Mouse (Mus musculus) cerebellum, postnatal 4 days (tissue): ENCODE results near the gene Bms1.
A peak's percentile ranks its signal among the peaks of the same experiment; 100 is the strongest.

Experiments used
- DNase-seq, 2 experiments: peaks; one replicate each; pipeline ENCODE4 v3.0.0; 2022; ENCODE audit warnings: low spot score in 2 of 2, mixed read lengths in 1 of 2

Gene Bms1

DNA sequence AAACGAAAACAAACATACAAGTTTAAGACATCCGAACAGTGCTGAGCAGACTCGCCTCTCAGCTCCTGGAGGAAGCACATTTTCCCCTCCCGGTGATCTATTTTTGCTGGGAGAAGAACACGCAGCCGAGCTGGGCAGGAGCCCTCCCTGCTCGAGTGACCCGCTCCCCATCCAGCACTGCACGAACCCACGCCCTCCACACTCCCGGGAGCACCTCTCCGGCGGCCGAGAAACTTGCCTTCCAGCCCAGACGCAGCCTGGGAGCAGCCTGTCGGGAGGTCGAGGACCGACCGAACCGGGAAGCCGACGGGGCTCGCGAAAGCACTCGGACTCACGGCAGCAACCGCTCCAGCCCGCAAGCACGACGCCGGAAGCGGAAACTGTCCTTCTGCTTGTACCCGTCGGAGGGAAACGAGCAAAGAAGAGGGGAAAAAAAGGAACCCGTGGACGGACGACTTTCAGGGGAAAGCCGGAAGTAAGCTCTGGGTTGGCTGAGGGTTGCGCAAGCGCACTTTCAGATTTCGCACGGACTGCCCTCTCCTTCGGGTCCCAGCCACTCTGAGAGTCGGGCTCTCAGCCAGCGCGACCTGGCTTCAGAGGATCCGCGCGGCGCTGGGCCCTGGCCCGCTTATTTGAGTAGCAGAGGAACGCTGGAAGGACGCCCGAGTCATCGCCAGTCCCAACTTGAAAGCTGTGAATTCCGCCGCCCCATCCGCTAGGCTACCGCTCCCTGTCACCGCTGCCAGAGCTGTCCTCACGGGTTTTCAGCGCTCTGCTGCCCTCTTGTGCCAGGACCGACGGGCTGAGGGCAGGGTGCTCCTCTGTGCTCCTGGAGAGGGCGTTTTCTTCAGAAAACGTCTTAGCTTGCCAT, at the start of gene Bms1:
Gene Bms1, minus strand, starts transcription at position 425 of the 871 bp plus-strand sequence.
- DNase-seq: peak; percentile 86 to 94

DNA sequence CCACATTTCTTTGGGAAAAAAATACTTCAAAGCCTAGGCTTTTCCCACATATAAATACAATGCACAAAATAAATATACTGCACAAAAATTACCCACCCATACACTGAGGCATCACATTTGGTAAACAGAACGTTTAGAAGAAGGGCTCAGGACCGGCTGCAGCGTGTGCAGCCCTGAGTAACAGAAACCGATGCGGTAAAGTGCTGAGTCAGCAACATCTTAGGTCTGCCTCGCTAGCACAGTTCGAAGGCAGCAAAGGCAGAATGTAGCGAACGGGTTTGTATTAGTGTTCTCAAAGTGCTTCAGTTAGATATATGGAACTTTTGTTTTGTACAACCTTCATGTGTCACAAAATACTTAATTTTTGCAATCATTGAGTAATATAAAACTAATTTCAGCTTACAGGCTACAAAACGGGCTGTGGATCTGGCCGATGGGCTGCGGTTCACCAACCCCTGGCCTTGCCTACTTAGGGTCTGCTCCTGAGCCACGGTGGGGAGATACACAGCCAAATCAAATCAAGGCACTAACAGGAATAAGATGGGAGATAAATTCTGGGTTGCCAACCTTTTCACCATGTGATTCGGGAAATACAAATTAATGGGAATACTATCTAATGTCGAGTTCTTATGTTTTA, 42.9 kb upstream of the Bms1 start:
- no peak for DNase-seq

DNA sequence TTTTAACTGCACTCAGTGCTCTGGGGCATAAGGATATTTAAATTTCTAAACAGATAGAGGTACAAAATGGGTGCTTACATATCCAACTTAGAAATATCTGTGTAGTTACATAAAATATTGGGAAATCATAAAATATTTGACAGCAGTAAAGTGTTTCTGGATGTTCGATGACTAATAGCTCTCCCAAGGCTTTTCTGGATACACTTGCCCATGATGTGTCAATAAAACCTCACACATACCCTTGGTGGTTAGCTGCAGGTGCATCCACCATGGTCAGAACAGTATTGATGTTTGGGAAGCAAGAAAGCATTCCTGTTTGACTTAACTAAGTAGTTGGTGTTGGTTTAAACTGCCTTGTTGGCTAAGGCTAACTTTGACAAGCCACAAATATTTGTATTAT, 38.5 kb upstream of the Bms1 start:
- DNase-seq: no peak

DNA sequence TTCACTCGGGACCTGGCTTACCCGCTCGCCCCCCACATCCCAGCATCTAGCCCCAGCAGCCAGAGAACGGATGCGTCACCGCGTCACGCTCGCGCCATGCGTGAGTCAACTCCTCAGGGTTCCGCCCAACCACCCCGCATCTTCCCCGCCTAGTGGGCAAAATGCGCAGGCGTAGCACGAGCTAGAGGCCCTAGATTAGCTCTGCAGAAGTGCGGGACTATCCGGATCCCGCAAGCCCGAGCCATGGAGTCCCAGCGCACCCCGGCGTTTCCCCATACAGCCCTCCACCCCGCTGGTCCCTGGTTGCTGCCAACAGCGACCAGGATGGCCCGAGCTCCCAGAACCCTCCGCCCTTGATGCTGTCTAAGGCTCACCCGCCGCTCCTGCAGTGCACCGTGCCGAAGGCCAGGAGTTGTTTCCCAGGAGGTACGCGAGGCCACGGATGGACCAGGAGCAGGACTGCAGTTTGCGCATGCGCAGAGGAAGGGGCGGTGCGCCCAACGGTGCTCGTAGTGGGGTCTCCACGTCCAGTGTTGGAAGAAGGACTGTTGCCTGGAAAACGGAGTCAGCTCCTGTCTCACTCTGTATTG, 35.9 kb upstream of the Bms1 start, which contains the start of gene Zfp248:
Gene Zfp248, minus strand, starts transcription at position 487 of the 590 bp plus-strand sequence.
- DNase-seq: peak; percentile 86 to 90

DNA sequence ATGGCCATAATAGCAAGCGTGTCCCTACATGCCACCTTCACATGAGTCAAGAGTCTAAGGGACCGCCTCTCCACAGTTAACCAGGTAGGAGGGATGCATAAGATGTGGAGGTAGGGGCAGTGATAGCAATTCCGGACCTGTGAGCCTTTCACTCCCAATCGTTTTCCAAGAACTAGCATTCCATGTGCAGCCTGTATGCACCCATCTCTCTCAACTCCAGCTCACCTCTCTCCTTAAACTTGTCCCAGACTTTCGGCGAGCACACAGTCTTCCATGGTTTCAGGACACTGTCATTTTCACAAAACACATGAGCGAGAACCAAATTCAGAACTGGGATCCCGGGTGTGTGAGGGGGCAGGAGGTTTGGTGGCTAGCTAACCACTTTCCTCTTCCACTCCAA, 35.2 kb upstream of the Bms1 start:
- no peak for DNase-seq

DNA sequence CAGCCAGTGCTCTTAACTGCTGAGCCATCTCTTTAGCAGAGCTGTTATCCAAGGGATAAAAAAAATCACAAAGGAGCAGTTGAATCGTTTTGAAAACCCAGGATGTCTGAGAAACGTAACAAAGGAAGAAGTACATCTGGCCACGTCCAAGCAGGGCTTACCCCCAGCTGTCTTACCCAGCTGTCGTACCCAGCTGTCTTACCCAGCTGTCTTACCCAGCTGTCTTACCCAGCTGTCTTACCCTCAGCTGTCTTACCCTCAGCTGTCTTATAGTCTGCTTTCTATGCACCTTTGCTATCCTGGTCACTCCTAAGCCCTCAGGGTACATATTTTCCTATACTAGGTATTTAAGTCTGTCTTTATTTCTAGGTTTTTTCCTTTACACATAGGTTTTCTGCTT, 12.2 kb upstream of the Bms1 start:
- no peak for DNase-seq

DNA sequence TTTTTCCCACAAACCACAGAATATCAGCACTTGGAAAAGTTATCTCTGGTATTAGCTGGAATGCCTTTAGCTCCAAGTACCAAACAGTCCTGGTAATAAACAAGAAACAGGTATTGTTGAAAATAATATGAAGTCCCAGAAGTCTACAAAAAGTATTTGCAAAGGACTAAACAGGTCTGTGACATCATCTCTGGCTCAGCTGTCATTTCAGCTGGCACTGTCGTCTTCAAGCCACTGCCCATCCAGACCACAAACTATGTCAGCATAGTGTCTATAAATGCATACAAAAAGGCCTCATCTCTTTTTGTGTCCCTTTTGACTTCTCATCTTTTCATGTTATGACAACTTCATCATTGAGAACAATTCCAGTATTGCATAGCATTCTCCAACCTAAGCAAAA, 7.4 kb upstream of the Bms1 start:
- no peak for DNase-seq

DNA sequence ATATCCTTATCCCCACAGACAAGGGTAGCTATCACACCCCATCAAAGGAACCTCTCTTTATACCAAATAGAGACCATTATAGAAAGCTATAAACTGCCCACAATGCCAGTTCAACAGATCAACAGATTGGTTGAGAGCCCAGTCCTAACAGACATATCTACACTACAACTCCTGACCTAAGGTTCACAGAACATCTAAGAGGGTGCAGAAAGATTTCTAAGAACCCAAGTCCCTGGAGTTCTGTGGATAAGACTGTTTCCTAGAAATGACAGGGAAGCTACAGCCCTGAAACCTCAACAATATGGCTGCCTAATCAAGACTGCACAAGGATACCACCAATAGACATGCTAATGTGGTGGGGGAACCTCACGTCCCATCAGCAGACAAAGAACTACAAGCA, 8.8 kb downstream of the Bms1 start:
- DNase-seq: no peak

DNA sequence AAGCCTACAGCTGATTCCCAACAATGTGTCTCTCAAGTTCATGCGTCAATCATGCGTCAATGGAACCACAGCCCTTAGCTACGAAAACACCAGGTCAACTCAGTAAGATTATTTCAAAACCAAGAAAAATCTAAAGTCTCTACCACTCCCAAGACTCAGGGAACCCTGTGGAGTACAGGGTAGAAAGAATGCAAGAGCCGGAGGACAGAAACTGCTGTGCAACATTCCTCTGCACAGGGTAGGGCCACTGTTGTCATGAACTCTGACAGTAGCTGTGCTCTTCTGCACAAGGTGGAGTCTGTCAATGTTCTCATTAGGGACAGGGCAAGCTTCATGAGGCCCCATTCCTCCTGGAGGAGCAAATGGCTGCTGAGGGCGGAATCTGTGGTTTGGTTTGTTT, 10.8 kb downstream of the Bms1 start:
- DNase-seq: no peak

DNA sequence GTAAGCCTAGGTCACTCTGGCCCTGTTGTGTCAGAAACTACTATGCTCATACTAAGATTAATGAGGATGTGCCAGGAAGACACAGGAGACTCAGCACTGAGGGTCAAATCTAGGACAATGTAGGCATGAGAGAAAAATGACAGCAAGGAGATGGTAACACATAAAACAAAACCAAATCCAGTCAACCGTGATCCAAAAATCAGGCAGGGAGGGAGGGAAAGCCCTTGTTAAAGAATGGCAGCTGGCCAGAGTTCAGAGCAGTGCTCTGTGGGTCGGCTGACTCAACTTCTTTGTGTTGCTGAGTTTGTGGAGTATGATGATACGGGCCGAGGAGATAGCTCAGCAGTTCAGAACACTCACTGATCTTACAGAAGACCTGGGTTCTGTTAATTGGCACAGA, 12.9 kb downstream of the Bms1 start:
- no peak for DNase-seq

DNA sequence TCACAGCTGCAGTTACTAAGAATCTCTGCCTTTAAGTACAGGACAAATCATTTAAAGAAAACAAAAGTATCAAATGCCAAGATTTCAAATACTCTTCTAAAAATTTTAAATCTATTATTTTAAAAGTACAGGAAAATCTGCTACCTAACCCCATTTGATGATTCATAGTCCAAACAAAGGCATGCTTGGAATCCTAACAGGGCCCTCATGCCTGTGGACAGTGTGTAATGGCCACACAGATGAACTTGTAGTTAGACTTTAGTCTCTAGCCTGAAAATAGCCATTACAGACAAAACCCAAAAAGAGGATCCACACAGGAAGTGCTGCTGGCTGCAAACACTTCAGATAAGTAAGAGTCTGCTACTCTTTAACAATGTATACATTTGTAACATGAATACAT, 28.5 kb downstream of the Bms1 start:
- no peak for DNase-seq

DNA sequence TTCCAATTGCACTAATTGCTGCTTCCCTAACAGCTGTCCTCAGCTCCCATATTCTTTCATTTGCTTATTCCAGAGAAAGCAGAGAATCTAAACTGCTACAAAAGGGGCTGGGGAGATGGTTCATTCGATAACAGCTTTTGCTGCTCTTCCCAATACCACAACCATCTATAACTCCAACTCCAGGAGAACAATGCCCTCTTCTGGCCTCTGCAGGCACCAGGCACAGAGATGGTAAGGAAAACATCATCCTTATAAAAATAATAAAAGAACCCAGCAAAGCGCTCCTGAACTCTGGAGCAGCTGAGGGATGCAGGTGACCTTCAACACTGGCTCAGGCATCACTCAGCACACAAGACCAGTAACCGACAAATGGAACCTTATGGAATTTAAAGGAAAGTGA, 33.3 kb downstream of the Bms1 start:
- no peak for DNase-seq

DNA sequence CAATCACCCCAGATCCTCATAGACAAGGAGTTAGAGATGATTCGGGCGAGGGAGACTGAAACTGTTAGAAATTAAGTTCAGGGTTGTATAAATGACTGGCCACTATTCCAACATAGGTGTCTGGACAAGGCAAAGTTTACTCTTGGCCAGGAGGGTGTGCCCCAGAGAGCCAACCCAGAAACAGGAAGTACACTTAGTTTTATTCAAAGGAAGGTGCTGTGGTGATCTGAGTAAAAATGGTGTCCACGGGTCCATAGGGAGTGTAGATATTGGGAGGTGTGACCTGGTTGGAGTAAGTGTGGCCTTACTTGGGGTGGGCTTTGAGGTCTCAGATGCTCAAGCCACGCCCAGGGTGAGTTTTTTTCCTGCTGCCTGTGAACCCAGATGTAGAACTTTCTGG, 38.0 kb downstream of the Bms1 start:
- DNase-seq: no peak

DNA sequence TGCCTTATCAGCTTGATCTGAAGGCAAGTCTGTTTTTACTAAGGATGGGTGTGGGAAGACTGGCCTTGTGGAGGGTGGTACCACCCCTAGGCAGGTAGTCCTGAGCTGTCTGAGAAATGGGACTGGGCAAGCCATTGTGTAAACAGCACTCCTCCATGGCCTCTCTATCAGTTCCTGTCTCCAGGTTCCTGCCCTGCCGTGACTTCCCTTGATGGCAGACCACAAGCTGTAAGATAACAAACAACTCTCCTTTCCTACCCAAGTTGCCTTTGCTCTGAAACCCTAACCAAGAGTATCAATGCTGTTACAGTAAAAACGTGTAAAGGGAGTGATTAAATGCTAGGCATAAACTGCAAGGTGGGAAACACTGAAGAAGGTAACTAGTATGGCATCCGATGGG, 38.6 kb downstream of the Bms1 start:
- no peak for DNase-seq

DNA sequence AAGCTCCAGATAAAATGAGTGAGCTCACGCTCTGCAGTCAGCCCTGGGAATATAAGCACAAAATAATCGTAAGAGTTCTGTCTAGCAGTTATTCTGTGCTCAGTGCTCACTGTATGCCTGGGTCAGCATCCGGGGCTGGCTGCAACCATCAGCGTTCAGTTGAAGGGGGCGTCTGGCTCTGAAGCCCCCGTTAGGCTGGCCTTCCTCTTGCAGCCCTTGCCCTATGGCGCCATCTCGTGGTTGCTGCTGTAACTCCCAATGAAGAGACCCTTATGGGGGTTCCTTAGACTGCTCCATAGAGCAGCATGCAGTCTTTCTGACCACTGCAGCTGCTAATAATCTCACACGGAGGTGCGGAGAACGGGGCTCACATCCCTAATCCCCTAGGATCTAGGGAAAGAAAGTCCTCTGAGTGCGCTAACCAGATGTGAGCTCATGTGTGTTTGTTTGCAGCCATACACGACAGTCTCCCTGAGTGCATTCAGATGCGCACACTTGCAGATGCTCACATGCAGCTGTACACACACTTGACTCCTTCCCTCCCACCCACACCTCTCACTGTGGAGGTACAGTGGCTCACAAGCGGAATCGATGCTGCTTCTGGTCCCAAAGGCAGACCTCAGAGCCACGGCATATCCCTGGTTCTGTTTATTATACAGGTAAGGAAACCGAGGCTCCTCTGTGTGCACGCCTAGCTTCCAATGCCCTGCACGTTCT, 39.7 kb downstream of the Bms1 start:
- peak; percentile 85 to 89 for DNase-seq

DNA sequence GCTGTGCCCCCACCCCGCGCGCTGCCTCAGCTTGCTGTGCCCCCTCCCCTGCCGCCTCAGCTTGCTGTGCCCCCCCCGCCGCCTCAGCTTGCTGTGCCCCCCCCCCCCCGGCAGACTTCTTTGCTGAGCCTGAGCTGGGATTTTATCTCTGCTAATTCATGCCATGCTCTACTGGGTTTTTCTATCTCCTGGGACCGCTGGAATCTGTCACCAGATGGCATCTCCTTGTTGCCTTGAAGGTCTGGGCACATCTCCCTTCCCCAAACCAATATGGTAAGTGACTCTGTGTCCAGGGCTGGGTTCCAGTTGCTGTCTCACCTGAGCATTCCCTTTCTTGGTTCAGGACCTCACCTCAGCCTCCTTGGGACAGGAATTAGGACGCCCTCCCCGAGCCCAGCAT, 41.7 kb downstream of the Bms1 start:
- peak in 1 of 2 experiments; percentile 7 for DNase-seq

DNA sequence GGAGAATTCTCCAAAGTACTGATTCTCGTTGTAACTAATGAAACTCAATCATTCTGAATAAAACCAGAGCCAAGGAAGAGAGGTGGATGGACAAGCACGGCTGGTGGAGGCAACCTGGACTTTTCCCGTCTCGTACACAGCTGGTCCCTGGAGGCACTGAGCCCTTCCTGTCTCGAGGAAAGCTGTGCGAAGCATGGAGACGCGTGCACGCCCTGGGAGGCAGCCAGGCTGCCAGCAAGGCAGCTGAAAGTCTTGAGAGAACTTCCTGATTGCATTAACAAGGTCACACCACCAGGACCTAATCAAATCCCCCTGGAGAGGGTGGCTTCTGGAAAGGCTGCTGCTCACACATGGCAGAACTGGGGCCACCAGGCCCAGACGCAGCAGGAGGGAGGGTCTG, 43.3 kb downstream of the Bms1 start:
- DNase-seq: no peak

DNA sequence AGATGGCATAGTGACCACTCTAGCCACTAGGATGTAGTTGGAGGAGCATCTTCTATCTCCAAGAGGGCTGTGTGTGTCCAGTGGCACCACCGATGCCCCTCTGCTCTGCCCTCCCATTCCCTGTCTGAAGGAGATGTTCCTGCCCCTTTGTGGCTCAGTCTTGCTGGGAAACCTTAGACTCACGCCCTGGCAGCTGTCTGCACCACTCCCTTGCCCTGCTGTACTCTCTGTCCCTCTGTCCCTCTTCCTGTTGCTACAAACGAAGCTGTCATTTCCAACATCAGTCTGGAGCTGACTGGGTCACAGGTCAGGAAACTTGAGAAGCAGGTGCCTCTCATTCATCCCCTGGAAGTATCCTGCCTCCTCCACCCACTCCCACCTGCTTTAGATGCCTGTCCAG, 43.8 kb downstream of the Bms1 start:
- no peak for DNase-seq

DNA sequence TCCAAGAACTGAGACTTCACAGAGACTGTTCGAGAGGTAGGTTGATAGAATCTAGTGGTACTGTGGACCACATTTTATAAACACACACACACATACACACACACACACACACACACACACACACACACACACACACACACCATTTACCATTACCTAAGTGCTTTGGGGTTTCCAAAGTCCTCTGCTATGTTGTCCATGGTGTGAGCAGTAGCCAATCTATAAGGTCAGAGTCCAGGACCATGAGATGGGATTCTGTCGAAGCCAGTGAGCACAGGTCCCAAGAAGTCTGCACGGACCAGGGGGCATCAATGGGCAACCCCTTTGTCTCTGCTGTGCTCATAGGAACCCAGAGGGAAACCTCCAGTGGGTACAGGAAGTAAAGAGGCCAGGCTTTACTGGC, 44.2 kb downstream of the Bms1 start:
- no peak for DNase-seq

DNA sequence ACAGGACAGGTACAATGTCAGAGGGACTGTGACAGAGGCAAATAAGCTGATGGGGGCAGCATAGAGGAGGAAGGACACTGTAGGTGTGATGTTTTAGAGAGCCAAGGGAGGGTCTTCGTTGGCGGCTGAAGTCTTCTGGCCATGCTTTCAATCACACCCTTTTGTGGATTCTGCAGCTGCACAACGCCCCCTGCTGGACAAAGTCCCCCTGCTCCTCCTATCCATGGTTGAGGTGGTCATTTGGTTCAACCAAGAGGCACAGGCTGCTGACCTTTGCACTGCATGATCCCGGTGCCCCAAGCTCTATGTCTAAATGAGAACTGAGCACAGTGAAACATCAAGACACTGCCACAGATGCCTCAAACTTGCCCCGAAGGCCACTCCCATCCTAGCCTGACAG, 46.0 kb downstream of the Bms1 start:
- peak; percentile 55 to 76 for DNase-seq

DNA sequence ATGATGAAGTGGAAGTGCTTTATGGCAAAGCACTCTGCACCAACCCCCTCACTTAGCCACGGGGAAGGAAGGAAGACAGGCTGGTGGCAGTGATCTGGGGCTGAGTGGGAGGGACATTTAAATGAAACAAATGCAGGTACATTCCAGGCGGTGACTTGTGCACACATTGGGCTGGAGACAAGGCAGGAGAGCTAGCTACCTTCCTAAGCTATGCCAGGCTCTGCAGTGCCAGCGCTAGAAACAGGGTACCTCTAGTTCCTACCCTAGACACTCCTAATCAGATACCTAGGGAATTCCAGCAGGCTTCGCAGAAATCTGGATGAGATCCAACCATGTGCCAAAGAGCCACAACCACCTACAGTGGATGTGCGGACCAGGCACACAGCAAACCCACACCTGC, 46.5 kb downstream of the Bms1 start:
- no peak for DNase-seq

DNA sequence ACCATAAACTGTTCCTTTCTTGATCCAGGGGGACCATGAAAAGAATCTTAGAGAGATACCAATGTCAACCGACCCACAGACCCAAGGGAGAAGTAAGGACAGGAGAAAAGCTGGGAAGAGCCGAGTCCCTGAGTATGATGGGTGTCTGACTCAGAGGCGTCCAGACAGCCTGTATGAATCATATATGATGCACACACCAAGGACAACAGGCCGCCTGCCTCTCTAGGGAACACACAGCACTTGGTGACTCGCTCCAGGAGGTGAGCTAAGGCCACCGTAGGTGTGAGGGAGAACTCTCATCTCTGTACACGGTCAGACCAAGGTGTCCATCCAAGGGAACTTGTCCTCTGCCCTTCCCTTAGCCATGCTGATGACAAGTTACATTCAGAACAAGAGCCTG, 51.8 kb downstream of the Bms1 start:
- no peak for DNase-seq
